Mouse (Mus musculus): Measurements from ENCODE around the gene Wars2.

- TF ChIP-seq POLR2A (IDR thresholded peaks at IDR 0.05; ENCODE audit: insufficient read length, low read depth) (peak; percentile 59), USF1 (IDR thresholded peaks at IDR 0.05; ENCODE audit: low read depth) (peak; percentile 83), MAX (IDR thresholded peaks at IDR 0.05; ENCODE audit: low read depth) (peak; percentile 89), E2F4 (IDR thresholded peaks at IDR 0.05; ENCODE audit: insufficient read depth) (no peak), MYOG (IDR thresholded peaks at IDR 0.05; ENCODE audit: control insufficient read depth in 1 of 3, insufficient read depth in 1 of 3, insufficient read length in 2 of 3, low read depth in 2 of 3) (peak in 1 of 3 experiments; percentile 28), CEBPB (IDR thresholded peaks at IDR 0.05; ENCODE audit: insufficient read depth, poor library complexity, severe bottlenecking) (no peak)
Observed at GRCm38 (mm10) chr3:99140940-99141854, at the start of gene Wars2.

Data from myocyte (in vitro differentiated cells).